Mouse (Mus musculus) kidney, postnatal 14 days (tissue): ENCODE results near the gene Cyb5rl.

Experiments
- DNase-seq: peaks from one replicate; pipeline ENCODE4 v3.0.0; 2022; ENCODE audit warnings: mixed read lengths

Gene Cyb5rl

DNA sequence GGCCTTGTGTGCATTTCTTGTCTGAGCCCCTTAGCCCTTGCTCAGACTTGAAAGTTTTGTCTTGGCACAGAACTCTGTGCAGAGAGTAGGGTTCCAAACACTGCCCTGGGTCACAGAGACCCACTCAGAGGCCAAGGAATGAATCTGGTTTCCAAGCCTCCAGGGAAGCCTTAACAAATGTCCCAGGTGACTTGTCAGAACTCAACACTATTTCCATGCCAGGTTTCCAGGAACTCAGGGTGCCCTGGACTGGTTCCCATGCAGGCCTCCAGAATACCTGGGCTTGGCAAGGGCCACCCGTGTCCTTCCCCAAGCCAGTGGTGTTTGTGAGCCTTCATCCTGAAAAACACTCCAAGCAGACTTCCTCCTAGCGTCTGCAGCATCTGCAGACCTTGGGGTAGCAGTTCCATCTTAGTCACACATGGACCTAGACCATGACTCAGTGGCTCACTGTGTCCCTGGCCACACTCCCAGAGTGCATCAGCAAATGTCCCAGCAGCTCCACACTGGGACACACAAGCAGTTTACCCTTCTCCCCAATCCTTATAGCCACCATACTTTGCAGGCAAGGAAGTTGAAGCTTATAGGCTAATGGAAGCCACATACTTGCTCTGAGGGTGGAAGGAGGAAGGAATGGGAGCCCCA lies 51.1 kb downstream of the Cyb5rl start:
- peak; percentile 50 for DNase-seq

DNA sequence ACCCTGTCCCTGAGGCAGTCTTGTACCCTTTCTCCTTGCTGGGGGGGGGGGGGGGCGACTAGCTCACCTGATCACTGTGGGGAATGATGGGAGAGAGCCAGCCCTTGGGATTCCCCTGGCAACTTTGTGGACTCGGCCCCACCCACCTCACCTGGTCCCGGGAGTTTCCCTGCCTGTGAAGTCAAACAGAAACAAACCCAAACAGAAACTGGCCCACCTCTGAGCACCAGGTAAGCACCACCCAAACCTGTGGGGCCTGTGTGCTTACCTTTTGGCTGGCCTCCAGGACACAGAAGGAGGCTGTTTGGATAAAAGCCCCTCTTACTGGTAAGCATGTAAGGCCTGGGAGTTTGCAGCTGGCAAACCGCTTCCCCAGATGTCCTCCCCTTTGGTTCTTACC lies 52.3 kb downstream of the Cyb5rl start:
- DNase-seq, result peak; percentile 29

DNA sequence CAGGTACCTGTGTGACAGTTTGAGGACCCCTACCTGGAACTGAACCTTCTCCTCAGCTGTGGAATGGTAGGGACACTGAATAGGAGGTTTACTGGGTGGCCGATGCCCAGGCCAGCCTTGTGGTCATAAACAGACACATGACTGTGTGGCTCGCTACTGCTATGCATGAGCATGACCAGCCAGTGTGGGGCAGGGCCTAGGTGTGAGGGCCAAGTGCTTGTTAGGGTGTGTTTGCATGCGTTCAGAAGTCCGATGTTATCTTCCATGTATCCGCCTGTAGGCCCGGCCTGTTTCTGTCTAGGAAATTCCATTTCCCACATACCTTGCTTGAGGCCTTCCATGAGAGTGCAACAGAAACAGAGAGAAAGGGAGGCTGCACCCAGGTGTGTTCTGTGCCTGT lies 53.9 kb downstream of the Cyb5rl start:
- no peak for DNase-seq

DNA sequence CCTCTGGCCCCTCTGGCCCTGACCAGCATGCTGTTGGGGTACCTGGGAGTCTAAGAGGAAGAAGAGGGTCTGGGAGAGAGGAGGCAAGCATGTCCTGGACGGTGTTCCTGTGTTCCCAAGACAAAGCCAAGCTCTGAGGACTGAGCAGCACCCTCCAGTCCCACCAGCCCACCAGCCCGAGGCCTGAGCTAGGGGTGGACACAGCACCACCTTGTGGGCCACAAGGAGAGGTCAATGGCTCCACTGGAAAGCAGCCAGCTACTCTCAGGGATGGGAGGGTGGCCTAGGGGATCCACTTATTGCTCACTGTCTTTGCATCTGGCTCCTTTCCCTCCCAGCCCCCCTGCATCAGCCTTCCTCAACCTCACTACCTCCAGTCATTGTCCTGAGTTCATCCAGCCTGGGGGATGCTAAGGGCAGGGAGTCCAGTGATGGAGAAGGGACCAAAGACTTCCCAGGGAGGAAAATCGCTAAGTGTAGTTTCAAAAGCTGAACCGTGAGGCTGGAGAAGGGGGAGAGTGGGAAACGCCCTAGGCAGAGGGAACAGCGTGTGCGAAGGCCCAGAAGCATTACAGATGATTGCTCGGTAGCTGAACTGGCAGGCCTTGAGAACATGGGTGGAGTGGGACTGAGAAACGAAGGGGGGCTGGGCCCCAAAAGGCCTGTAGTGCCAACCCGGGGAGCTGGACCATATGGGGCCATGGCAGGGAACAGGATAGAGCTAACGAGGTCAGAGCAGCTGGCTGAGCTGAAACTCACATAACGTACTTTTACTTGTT lies 54.6 kb downstream of the Cyb5rl start:
- DNase-seq, result peak; percentile 53

DNA sequence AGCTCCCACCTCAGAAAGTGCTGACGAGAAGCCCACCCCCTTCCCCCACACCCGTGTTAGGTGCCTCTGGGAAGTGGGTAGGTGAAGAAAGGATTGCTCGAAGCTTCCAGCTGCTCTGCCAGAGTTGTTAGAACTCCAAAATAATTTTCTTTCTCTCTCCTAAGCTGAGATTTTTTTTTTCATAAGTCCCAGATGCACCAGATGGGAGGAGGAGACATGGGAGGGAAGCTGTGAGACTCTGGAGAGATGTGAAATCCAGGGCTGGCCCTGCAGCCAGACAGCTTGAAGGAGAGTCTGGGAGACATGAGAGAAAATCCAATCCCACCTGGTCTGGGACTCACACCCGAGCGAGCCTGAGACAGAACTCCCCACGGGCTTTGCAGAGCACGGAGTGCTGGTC lies 57.6 kb downstream of the Cyb5rl start:
- DNase-seq, result no peak

DNA sequence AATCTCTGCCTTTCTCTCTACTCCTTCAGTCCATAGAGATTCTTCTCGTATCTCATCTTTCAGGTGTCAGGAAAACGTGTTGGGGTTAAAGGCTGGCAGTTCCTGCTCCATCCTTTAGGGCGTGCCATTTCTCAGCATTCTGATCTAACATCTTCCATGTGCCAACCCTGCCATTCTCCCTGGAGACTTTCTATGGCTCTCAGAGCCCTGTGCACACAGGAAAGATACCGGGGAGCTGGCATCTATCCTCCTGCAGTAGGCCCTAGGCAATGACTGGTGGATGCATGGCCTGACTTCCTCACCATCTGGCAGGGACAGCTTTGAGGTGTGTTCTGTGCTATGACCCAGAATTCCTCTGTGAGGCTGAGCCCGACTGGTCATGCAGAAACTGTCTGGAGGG lies 58.3 kb downstream of the Cyb5rl start:
- DNase-seq, result peak; percentile 21

DNA sequence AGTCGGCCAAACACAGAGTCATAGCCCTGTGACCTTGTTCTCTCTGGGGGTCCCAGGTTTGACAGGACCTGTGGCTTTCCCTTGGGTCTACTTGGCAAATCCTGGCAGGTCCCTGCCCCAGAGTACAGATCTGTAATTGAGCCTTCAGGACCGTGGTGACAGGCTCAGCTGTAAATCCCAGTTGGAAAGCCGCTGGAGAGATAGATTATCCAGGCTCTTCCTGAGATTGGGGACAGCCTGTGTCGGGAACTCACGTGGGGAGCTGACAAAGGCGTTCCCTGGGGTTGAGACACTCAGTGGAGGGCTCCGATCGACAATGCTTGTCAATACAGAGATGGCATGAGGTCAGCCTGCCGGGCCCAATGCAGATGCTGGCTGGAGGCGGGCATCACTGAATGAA lies 59.6 kb downstream of the Cyb5rl start:
- no peak for DNase-seq

DNA sequence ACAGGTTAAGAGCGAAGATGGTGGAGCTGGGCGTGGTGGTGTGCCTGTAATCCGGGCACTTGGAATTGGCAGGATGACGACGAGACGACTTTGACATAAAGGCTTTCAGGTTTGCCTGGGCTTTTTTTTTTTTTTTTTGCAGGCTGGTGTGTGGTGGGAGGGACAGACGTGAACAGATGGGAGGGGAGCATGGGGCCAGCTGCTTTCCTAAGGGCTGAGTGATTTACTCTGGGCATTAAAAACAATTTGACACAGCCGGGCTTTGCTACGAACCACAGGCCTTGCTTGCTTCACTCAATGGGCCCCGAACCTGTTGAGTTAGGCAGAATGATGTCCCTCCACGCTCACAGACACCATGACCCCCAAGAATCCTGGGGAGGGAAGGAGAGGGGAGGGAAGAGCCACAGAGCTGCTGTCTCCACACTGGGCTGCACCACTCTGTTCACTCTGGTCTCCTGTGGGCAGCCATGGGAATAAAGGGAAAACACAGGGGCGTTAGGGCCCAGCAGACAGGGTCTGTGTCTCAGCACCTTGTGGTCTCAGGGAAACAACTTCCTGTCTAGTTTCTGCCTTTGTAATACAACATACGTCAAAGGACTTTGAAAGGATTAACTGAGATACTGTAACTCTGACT lies 60.2 kb downstream of the Cyb5rl start:
- DNase-seq, result no peak

DNA sequence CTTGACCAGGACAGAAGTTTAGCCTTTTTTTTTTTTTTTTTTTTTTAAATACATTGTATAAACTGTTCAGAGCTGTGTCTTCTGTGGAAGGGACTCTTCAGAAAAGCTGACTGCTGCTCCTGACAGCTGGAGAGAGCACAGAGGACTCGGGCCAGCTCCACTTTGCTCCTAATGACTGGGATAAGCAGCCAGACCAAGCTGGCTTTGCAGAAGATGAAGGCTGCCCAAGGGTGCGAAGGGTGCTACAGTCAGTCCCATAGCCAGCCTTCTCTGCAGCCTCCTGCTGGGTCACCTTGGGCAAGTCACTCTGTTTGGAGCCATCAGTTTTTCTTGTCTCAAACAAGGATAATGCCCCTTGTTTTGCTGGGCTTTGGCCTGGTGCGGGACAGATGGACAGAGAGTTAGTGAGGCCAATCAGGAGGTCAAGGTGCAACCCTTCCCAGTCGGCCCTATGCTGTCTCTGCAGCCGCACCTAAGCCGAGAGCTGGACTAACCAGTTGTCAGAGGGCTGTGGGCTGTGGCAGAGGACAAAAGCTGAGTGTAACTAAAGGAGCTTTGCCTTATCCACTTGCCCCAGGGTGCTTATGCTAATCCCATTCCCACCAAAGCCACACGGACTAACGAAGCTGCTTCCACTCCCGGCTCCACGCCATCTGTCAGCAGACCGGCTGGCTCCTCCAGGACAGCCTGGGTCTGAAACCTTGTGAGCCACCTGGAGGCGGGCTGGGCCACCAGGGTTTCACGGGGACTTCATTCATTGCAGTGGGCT lies 61.3 kb downstream of the Cyb5rl start:
- DNase-seq, result no peak

DNA sequence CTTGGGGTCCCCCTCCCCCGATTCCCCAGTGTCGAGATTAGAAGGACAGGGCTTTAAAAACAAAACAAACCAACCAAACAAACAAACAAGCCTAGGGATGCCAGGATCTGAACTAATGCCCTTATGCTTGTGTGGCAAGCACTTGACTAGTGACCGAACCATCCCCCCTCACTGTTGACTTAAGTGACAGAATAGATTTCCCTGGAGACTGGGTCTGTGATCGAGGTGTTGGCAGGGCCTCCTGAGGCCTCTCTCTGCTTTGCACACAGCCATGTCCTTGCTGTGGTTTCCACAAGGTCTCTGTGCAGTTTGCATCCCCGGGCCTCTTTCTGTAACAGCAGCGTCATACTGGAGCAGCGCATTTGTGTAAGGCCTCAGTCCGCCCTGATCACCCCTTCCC lies 62.6 kb downstream of the Cyb5rl start:
- no peak for DNase-seq

DNA sequence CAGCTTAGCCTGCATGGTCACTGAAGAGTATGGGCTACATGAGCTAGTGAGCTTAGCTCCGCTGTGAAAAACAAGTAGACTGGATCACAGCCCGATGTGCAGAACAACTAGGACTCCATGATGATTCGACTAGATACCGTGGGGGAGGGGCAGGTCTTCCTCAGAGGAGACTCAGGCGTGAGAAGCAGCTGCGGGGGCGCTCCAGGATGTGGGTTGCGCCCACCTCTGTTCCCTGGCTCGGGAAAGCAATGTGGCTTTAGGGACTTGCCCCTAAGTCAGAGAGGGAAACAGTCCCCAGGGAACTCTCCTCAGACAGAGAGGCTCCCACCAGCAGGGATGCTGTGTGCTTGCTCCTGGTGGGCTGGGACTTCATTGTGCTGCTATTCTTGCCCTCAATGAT lies 63.7 kb downstream of the Cyb5rl start:
- peak; percentile 31 for DNase-seq

DNA sequence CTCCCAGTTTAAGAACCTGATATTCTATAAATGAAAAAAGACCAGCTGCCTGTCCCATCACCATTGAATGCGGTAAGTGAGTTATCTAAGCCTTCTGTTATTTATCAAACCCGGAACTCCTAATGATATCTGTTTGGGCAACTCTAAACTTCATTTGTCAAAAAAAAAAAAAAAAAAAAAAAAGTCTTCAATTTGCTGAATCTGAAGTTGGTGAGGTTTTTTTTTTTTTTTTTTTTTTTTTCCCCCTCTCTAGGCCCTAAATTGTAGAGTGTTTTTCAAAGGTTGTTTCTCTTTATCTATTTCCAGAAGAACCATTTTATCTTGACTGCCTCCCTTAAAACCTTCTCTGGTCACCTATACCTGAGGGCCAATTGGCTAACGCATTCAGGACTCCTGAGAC lies 68.1 kb downstream of the Cyb5rl start:
- DNase-seq, result no peak

DNA sequence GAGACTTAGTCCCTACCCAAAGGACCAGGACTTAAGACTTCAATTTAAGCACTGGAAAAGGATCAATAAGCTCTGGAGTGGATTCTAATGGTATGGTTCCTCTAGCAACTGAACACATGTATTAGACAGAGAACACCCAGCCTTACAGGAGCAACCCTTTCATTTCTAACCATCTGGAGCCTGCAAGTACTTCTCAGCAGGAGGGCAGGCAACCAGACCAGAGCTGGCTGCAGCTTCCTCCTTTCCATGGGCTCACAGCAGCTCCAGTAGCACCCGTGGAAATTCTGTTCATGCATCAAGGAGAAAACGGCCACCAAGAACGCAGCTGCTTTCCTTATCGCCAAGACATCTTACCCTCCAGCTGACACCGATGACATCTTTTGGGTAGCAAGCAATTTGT lies 68.9 kb downstream of the Cyb5rl start:
- DNase-seq, result no peak

DNA sequence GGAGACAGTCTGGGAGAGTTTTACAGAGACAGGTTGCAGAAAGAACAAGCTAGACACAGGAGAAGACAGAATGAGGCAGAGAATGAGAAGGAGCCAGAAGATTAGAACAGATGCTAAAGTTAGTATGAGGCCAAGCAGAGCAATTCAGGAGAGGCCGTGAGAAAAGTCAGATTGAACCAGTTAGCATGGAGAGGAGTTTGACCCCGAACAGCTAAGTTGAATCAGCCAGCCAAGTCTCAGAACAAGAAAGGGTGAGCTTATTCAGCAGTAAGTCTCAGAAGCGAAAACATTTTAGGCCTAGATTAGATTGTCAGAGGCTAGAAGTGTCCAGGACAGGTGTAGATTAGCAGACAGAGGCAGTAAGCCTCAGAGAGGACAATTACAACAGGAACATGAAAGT lies 69.7 kb downstream of the Cyb5rl start:
- DNase-seq, result peak; percentile 57
